Mouse (Mus musculus): ENCODE results near the gene Ppif.

- TF ChIP-seq POLR2A (IDR thresholded peaks at IDR 0.05; ENCODE audit: low read depth, low read length) (no peak), CTCF (IDR thresholded peaks at IDR 0.05; ENCODE audit: borderline replicate concordance, insufficient read depth, low read length) (no peak)
These were observed 14.5 kb downstream of the Ppif start for GRCm38 (mm10) chr14:25708451-25708850.
